Mouse (Mus musculus): ENCODE data around the gene Plekha6.

Plekha6 gene

GRCm38 (mm10) chr1:133270336-133270735 is 106.3 kb downstream of the Plekha6 start:
- in situ Hi-C loops (cut with MboI, MseI), result no loop called here

- in situ Hi-C loops (cut with MboI, MseI), result no loop called here
Observed at GRCm38 (mm10) chr1:133274163-133274562, 110.2 kb downstream of the Plekha6 start.

- in situ Hi-C loops (cut with MboI, MseI), result no loop called here
Observed at GRCm38 (mm10) chr1:133276983-133277382, 113.0 kb downstream of the Plekha6 start.

GRCm38 (mm10) chr1:133278539-133278938 is 114.5 kb downstream of the Plekha6 start:
- in situ Hi-C loops (cut with MboI, MseI), result no loop called here

- in situ Hi-C loops (cut with MboI, MseI), result no loop called here
Observed at GRCm38 (mm10) chr1:133278946-133279631, 115.1 kb downstream of the Plekha6 start.

GRCm38 (mm10) chr1:133279632-133280093 is 115.7 kb downstream of the Plekha6 start:
- in situ Hi-C loops (cut with MboI, MseI), result no loop called here

GRCm38 (mm10) chr1:133280537-133280936 is 116.5 kb downstream of the Plekha6 start:
- in situ Hi-C loops (cut with MboI, MseI), result no loop called here

- in situ Hi-C loops (cut with MboI, MseI), result no loop called here
Observed at GRCm38 (mm10) chr1:133285907-133286306, 121.9 kb downstream of the Plekha6 start.

- in situ Hi-C loops (cut with MboI, MseI), result no loop called here
Observed at GRCm38 (mm10) chr1:133287051-133287450, 123.0 kb downstream of the Plekha6 start.

GRCm38 (mm10) chr1:133287880-133288279 is 123.9 kb downstream of the Plekha6 start:
- in situ Hi-C loops (cut with MboI, MseI), result no loop called here

GRCm38 (mm10) chr1:133291888-133292287 is 127.9 kb downstream of the Plekha6 start:
- in situ Hi-C loops (cut with MboI, MseI), result no loop called here

GRCm38 (mm10) chr1:133292608-133293007 is 128.6 kb downstream of the Plekha6 start:
- in situ Hi-C loops (cut with MboI, MseI), result no loop called here

GRCm38 (mm10) chr1:133296376-133296775 is 132.4 kb downstream of the Plekha6 start:
- in situ Hi-C loops (cut with MboI, MseI), result no loop called here

GRCm38 (mm10) chr1:133298816-133299215 is 134.8 kb downstream of the Plekha6 start:
- in situ Hi-C loops (cut with MboI, MseI), result no loop called here

- in situ Hi-C loops (cut with MboI, MseI), result loop anchor here (5.0 kb wide), 1 partner anchor 70 kb away; no protein-coding TSS in a partner anchor
Observed at GRCm38 (mm10) chr1:133302540-133302939, 138.5 kb downstream of the Plekha6 start.

- in situ Hi-C loops (cut with MboI, MseI), result no loop called here
Observed at GRCm38 (mm10) chr1:133306842-133307241, 142.8 kb downstream of the Plekha6 start.

GRCm38 (mm10) chr1:133307318-133307717 is 143.3 kb downstream of the Plekha6 start:
- in situ Hi-C loops (cut with MboI, MseI), result no loop called here

GRCm38 (mm10) chr1:133309652-133310267 is 145.8 kb downstream of the Plekha6 start, which contains the start of gene Golt1a:
Gene Golt1a (plus strand): TSS chr1:133309800.
- in situ Hi-C loops (cut with MboI, MseI), result no loop called here

GRCm38 (mm10) chr1:133311240-133311639 is 147.2 kb downstream of the Plekha6 start:
- in situ Hi-C loops (cut with MboI, MseI), result no loop called here

GRCm38 (mm10) chr1:133311946-133312345 is 147.9 kb downstream of the Plekha6 start:
- in situ Hi-C loops (cut with MboI, MseI), result no loop called here

GRCm38 (mm10) chr1:133314364-133314763 is 150.4 kb downstream of the Plekha6 start:
- in situ Hi-C loops (cut with MboI, MseI), result no loop called here

- in situ Hi-C loops (cut with MboI, MseI), result no loop called here
Observed at GRCm38 (mm10) chr1:133315775-133316174, 151.8 kb downstream of the Plekha6 start.

- in situ Hi-C loops (cut with MboI, MseI), result no loop called here
Observed at GRCm38 (mm10) chr1:133316577-133316976, 152.6 kb downstream of the Plekha6 start.

Data from regulatory T cell (primary cell).